Mouse (Mus musculus): Measurements from ENCODE around the gene Sdk2.

Gene Sdk2

GRCm38 (mm10) chr11:113990065-113990464 lies 76.8 kb downstream of the Sdk2 start:
- DNase-seq (ENCODE audit: low spot score) = no peak

GRCm38 (mm10) chr11:113985826-113986416 lies 80.9 kb downstream of the Sdk2 start:
- DNase-seq (ENCODE audit: low spot score) = no peak

- no peak for DNase-seq (ENCODE audit: low spot score)
These were observed 84.9 kb downstream of the Sdk2 start for GRCm38 (mm10) chr11:113981732-113982503.

GRCm38 (mm10) chr11:113981088-113981487 lies 85.8 kb downstream of the Sdk2 start:
- no peak for DNase-seq (ENCODE audit: low spot score)

- DNase-seq (ENCODE audit: low spot score) = no peak
These were observed 88.5 kb downstream of the Sdk2 start for GRCm38 (mm10) chr11:113978318-113978717.

- no peak for DNase-seq (ENCODE audit: low spot score)
These were observed 91.2 kb downstream of the Sdk2 start for GRCm38 (mm10) chr11:113975667-113975970.

- DNase-seq (ENCODE audit: low spot score) = no peak
These were observed 91.8 kb downstream of the Sdk2 start for GRCm38 (mm10) chr11:113974876-113975666.

- DNase-seq (ENCODE audit: low spot score) = no peak
These were observed 94.4 kb downstream of the Sdk2 start for GRCm38 (mm10) chr11:113972517-113972872.

- DNase-seq (ENCODE audit: low spot score) = no peak
These were observed 95.0 kb downstream of the Sdk2 start for GRCm38 (mm10) chr11:113971609-113972516.

GRCm38 (mm10) chr11:113970026-113970425 lies 96.8 kb downstream of the Sdk2 start:
- DNase-seq (ENCODE audit: low spot score) = no peak

GRCm38 (mm10) chr11:113965214-113965613 lies 101.6 kb downstream of the Sdk2 start:
- DNase-seq (ENCODE audit: low spot score) = no peak

- no peak for DNase-seq (ENCODE audit: low spot score)
These were observed 104.1 kb downstream of the Sdk2 start for GRCm38 (mm10) chr11:113962751-113963150.

GRCm38 (mm10) chr11:113951616-113951988 lies 115.2 kb downstream of the Sdk2 start:
- DNase-seq (ENCODE audit: low spot score) = no peak

GRCm38 (mm10) chr11:113950904-113951615 lies 115.8 kb downstream of the Sdk2 start:
- DNase-seq (ENCODE audit: low spot score) = no peak

GRCm38 (mm10) chr11:113948676-113949075 lies 118.2 kb downstream of the Sdk2 start:
- DNase-seq (ENCODE audit: low spot score) = no peak

- DNase-seq (ENCODE audit: low spot score) = no peak
These were observed 124.6 kb downstream of the Sdk2 start for GRCm38 (mm10) chr11:113942101-113942735.

GRCm38 (mm10) chr11:113933678-113934077 lies 133.2 kb downstream of the Sdk2 start:
- no peak for DNase-seq (ENCODE audit: low spot score)

GRCm38 (mm10) chr11:113932909-113933308 lies 133.9 kb downstream of the Sdk2 start:
- no peak for DNase-seq (ENCODE audit: low spot score)

GRCm38 (mm10) chr11:113931701-113932100 lies 135.1 kb downstream of the Sdk2 start:
- no peak for DNase-seq (ENCODE audit: low spot score)

GRCm38 (mm10) chr11:113930112-113930511 lies 136.7 kb downstream of the Sdk2 start:
- DNase-seq (ENCODE audit: low spot score) = no peak

- no peak for DNase-seq (ENCODE audit: low spot score)
These were observed 138.0 kb downstream of the Sdk2 start for GRCm38 (mm10) chr11:113928831-113929230.
